Comparison of ENCODE assay signal across 18 mouse cellular contexts in the genomic region with DNA sequence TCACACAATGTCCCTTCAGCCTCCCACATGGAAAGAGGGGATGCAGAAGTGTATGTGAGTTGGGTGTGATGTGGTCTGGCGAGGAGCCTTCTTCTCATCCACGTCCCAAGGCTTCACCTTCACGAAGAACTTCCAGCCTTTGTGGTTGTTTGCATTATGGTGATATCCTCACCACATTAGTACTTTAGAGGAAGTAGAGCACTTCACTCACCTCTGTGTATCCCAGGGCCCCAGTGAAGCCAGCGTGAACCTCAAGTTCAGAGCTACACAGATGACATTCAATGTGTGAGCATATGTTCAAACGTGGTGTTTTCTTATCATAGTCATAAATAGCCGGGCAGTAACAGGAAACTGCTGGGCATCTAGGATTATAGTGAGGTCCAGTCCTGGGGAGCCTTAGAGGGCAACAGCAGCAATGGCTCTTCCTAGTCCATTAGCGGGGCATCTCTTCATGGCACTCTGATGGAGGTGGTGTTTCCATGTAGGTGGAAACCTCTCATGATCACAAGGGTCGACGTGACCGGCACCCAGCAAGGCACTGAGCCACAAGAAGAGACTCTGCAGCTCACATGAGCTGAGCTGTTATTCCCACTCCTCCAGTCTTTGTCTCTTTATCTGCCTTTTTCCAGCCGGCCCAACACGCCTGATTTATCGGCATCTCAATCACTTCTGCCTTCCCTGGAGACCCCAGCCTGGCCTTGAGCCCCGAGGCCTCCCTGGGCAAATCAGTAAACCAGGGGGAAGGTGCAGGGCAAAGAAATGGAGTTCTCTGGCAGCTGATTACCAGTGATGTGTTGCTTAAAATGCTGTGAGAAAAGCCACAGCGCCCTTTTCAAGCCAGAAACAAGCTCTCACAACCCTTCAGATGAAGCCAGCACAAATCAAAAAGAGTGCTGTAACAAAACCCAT.
A peak's percentile ranks its signal among the peaks of the same experiment; 100 is the strongest.
DNase-seq lines count a peak whose midpoint lies in the region; ATAC-seq and TF ChIP-seq lines count a peak whose summit lies in the region.
"Had no signal": no experiment of that assay in that cellular context is flagged by ENCODE, and none has a peak within 500 bp of the region (broad histone marks: within the 10 kb centered on the region; RNA-seq: fewer than 3 reads in every experiment).

No protein-coding gene starts in this region.

- H3K9ac ChIP-seq in heart, embryonic 13.5 days = peak overlapping the region; percentile 63
- no peak overlapping the region for H3K9ac ChIP-seq in stomach, postnatal 0 days (ENCODE audit: low read length)
- H3K9ac ChIP-seq in lung, postnatal 0 days (replicated peaks; ENCODE audit: low read depth) = no peak overlapping the region
- H3K9ac ChIP-seq: embryonic facial prominence, embryonic 12.5 days; forebrain, embryonic 15.5 days had no signal

- no peak for TF ChIP-seq EP300 in stomach, postnatal 0 days (optimal IDR thresholded peaks at IDR 0.05)
- no peak for TF ChIP-seq EP300 in lung, postnatal 0 days (IDR thresholded peaks at IDR 0.05)

- peak overlapping the region; percentile 55 for H3K27ac ChIP-seq in heart, embryonic 13.5 days (replicated peaks)
- H3K27ac ChIP-seq in stomach, postnatal 0 days (replicated peaks) = no peak overlapping the region
- no peak overlapping the region for H3K27ac ChIP-seq in lung, postnatal 0 days (ENCODE audit: low read length)
- H3K27ac ChIP-seq: embryonic facial prominence, embryonic 12.5 days; forebrain, embryonic 15.5 days had no signal

- H3K4me3 ChIP-seq in heart, embryonic 13.5 days = no peak overlapping the region
- no peak overlapping the region for H3K4me3 ChIP-seq in stomach, postnatal 0 days (ENCODE audit: low read depth, low read length)
- no peak overlapping the region for H3K4me3 ChIP-seq in lung, postnatal 0 days (ENCODE audit: low read depth, low read length)
- H3K4me3 ChIP-seq: embryonic facial prominence, embryonic 12.5 days; forebrain, embryonic 15.5 days had no signal

- no peaks in the 10 kb centered on the region for H3K9me3 ChIP-seq in heart, embryonic 13.5 days
- no peaks in the 10 kb centered on the region for H3K9me3 ChIP-seq in stomach, postnatal 0 days (ENCODE audit: control insufficient read depth, low read length)
- H3K9me3 ChIP-seq in lung, postnatal 0 days (ENCODE audit: low read length) = no peaks in the 10 kb centered on the region
- H3K9me3 ChIP-seq: embryonic facial prominence, embryonic 12.5 days; forebrain, embryonic 15.5 days had no signal

- TF ChIP-seq POLR2A in brain, embryonic 14.5 days (IDR thresholded peaks at IDR 0.05; ENCODE audit: borderline replicate concordance, extremely low read depth, insufficient read depth, insufficient read length, poor library complexity, severe bottlenecking) = no peak

- DNase-seq in heart, postnatal 10 days = no peak
- DNase-seq in CD4-positive helper T cell, adult 2 months (ENCODE audit: low read depth, low spot score) = peak; percentile 44
- peak; percentile 38 for DNase-seq in brain, embryonic 14.5 days (ENCODE audit: low read depth)
- no peak for DNase-seq in stomach, postnatal 0 days (ENCODE audit: low spot score)
- DNase-seq in lung, postnatal 0 days (ENCODE audit: low spot score) = no peak
- no peak for DNase-seq in urinary bladder, adult 18-20 months (ENCODE audit: low spot score in 2 of 2)
- DNase-seq: cerebellum, adult 8-10 months; gastrocnemius, postnatal 14 days; kidney, adult 18-20 months; kidney, postnatal 36 days; layer of hippocampus, postnatal 36 days; lung, postnatal 4 days; right cerebral cortex, postnatal 14 days had no signal

- intact Hi-C loops in heart, postnatal 10 days (cut with DNase I) = no loop called here

- 45% methylated on average over 15 of the region's 15 CpGs for WGBS in heart, embryonic 13.5 days
- 78% methylated on average over 15 of the region's 15 CpGs for WGBS in stomach, postnatal 0 days
- 71% methylated on average over 15 of the region's 15 CpGs for WGBS in lung, postnatal 0 days

- no peak overlapping the region for H3K4me2 ChIP-seq in heart, embryonic 13.5 days
- H3K4me2 ChIP-seq in stomach, postnatal 0 days (replicated peaks; ENCODE audit: low read depth) = no peak overlapping the region
- H3K4me2 ChIP-seq in lung, postnatal 0 days (replicated peaks; ENCODE audit: low read depth, low read length) = no peak overlapping the region
- H3K4me2 ChIP-seq: embryonic facial prominence, embryonic 12.5 days; forebrain, embryonic 15.5 days had no signal

- no peaks in the 10 kb centered on the region for H3K27me3 ChIP-seq in heart, embryonic 13.5 days (replicated peaks)
- H3K27me3 ChIP-seq in stomach, postnatal 0 days (ENCODE audit: control insufficient read depth, insufficient read depth, low read length) = no peaks in the 10 kb centered on the region
- no peaks in the 10 kb centered on the region for H3K27me3 ChIP-seq in lung, postnatal 0 days (replicated peaks; ENCODE audit: insufficient read depth, low read length)
- H3K27me3 ChIP-seq: embryonic facial prominence, embryonic 12.5 days; forebrain, embryonic 15.5 days had no signal

- no peak for ATAC-seq in heart, embryonic 13.5 days (ENCODE audit: extremely low read depth, insufficient number of reproducible peaks, low FRiP score, low TSS enrichment)
- ATAC-seq in megakaryocyte progenitor cell, adult 5-6 weeks (replicated peaks; ENCODE audit: poor library complexity) = peak; percentile 43; the same call in 1 of the 2 replicates
- ATAC-seq in stomach, postnatal 0 days (ENCODE audit: low FRiP score, low TSS enrichment) = no peak
- no peak for ATAC-seq in lung, postnatal 0 days
- ATAC-seq: CD4-positive, CD25-positive, alpha-beta regulatory T cell, adult 4 months; forebrain, embryonic 15.5 days had no signal

- no peaks in the 10 kb centered on the region for H3K36me3 ChIP-seq in heart, embryonic 13.5 days
- H3K36me3 ChIP-seq in stomach, postnatal 0 days (ENCODE audit: control insufficient read depth, insufficient read depth, low read length) = no peaks in the 10 kb centered on the region
- H3K36me3 ChIP-seq in lung, postnatal 0 days (ENCODE audit: insufficient read depth, low read length) = no peaks in the 10 kb centered on the region
- H3K36me3 ChIP-seq: embryonic facial prominence, embryonic 12.5 days; forebrain, embryonic 15.5 days had no signal

- no peak for TF ChIP-seq CTCF in brain, embryonic 14.5 days (IDR thresholded peaks at IDR 0.05; ENCODE audit: borderline replicate concordance, extremely low read depth, insufficient read depth, insufficient read length)
- TF ChIP-seq CTCF in stomach, postnatal 0 days (IDR thresholded peaks at IDR 0.05; ENCODE audit: low read depth) = no peak
- no peak for TF ChIP-seq CTCF in lung, postnatal 0 days (IDR thresholded peaks at IDR 0.05)

- peaks cover 75% of the 10 kb centered on the region for H3K4me1 ChIP-seq in heart, embryonic 13.5 days
- peaks cover 2% of the 10 kb centered on the region; the same call in 1 of the 2 replicates for H3K4me1 ChIP-seq in stomach, postnatal 0 days (replicated peaks; ENCODE audit: control insufficient read depth, insufficient read depth)
- peaks cover 5% of the 10 kb centered on the region; the same call in 1 of the 2 replicates for H3K4me1 ChIP-seq in lung, postnatal 0 days (ENCODE audit: insufficient read depth, low read depth, low read length)
- H3K4me1 ChIP-seq: forebrain, embryonic 15.5 days had no signal

Comparison
In these comparisons a context has a peak if more than half of its experiments do, and no peak if none do; other contexts are left out.
1. DNase-seq: peak in CD4-positive helper T cell, adult 2 months (single experiment) and brain, embryonic 14.5 days (single experiment); none in heart, postnatal 10 days (0 of 2), stomach, postnatal 0 days (single experiment), lung, postnatal 0 days (single experiment) and urinary bladder, adult 18-20 months (0 of 2).